Mouse (Mus musculus): Measurements from ENCODE around the gene Psmb6.

Gene Psmb6

GRCm38 (mm10) chr11:70525184-70525678 is at the start of gene Psmb6:
Gene Psmb6 (plus strand): TSS chr11:70525367.
- DNase-seq (ENCODE audit: low read depth) = peak; percentile 96

DNA sequence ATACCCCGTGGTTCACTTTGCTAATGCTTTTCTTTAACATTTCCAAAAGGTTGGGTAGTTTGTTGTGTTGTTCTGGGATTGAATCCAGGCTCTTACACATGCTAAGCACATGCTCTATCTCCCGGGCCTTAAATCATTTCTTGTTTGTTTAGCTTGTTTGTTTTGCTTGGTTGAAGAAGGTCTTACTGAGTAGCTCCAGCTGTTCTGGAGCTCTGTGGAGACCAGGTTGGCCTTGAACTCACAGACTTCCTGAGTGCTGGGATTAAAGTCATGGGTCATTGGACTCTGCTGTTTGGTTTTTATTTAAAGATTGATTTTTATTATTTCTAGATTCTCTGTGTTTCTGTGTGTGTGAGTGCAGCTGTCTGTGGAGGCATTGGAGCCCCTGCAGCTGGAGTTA is 39.7 kb upstream of the Psmb6 start:
- no peak for DNase-seq (ENCODE audit: low read depth)

- no peak for DNase-seq (ENCODE audit: low read depth)
Observed at GRCm38 (mm10) chr11:70487816-70488215, 37.4 kb upstream of the Psmb6 start.

- DNase-seq (ENCODE audit: low read depth) = no peak
Observed at GRCm38 (mm10) chr11:70489138-70489537, 36.0 kb upstream of the Psmb6 start.

DNA sequence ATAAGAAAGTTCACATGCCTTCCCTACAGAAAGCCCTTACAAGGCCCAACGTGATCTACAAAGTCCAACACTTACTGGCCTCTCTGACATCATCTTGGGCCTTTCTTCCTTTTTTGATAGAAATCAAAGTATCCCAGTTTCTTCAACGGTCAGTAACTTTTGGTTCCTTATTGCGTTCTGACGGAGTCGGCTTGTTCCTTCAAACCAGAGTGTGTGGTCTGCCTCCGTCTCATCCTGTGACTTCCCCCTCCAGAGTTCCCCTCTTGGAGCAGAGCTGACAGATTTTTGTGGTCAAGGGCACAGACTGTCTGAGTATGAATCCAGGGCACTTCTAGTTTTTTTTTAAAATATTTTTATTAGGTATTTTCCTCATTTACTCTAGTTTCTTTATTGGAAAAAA is 35.5 kb upstream of the Psmb6 start:
- no peak for DNase-seq (ENCODE audit: low read depth)

DNA sequence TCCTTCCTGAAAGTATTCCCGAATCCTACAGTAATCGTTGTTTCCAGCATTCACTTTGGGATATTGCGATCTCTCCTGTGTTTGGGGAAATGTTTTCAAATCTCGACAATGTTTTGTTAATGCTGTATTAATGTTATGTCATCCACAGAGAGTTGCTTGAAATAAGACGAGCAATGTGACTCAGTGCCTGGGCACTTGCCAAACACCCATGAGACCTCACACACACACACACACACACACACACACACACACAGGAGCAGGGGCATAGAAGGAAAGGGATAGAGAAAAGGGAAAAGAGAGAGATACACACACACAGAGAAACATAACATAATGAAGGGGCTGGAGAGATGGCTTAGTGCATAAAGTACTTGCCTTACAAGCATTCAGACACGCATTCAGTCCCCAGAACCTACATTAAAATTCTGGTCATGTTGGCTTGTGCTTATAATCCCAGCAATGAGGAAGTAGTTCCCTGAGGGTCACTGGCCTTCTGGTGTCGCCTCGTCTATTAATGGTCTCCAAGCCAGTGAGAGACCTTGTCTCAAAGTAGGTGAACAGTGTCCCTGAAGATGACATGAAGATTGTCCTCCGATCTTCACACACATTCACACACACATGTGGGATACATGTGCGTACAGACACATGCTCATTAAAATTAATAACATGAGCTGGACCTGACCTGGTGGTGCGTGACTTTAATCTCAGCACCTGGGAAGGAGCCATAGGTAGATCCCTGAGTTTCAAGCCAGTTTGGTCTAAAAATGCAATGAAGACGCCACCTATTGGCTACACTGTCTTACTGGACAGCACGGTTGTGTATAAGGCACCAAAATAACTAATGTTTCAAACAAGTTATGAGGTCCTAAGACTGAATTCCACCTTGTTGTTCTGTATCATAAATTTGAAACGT is 25.3 kb upstream of the Psmb6 start:
- DNase-seq (ENCODE audit: low read depth) = no peak

DNA sequence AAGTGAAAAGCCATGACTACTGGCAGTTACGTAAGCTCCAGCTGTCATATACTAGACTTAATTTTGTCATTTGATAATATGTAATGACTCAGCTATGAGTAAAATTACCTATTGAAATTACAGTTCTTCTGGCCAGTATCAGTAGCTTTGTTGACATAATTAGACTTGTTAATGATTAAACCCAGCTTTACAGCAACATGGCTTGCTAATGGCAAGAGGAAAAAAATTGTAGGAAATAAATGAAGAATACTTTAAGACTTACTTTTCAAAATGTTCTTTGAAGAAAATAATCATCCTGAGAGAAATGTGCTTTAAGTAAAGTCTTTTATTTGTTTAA is 24.7 kb upstream of the Psmb6 start:
- no peak for DNase-seq (ENCODE audit: low read depth)

DNA sequence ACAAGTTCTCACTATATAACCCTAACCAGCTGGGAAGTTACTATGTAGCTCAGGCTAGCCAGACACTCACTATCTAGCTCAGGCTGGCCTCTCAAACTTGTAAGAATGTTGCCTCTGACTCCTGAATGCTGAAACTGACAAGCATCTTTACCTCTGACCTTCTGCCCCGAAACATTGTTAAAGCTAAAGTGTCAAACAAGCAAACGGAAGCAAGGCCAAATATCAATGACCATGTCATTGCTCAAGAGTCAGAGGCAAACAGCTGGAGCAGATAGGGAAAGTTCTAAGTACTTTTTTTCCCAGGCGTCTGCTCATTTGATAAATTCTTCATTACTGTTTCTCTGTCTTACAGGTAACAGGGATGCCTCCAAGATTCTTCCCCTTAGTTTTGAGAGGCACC is 23.1 kb upstream of the Psmb6 start:
- DNase-seq (ENCODE audit: low read depth) = no peak

DNA sequence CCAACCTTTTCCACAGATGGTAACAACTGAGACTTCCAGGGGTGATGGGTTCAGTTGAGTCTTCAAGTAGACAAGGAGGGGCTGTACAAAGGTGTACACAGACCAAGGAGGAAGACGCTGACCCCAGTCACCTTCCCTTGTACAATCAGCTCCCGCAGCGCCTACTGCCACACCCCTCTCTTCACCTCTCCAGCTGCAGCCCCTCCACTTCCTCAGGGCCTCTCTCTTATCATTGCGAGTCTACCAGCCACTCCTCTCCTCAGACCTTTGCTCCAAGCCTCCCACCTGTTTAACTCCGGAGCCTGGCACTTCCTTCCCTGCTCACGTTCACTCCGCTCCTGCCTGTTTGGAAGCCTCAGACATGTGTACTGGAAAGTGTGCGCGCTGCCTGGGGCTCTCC is 20.2 kb upstream of the Psmb6 start, which contains the start of gene Tm4sf5:
Tm4sf5 (plus strand) TSS at position 275 of the 400 bp plus-strand sequence.
- DNase-seq (ENCODE audit: low read depth) = no peak

- no peak for DNase-seq (ENCODE audit: low read depth)
Observed at GRCm38 (mm10) chr11:70506385-70506784, 18.8 kb upstream of the Psmb6 start.

- DNase-seq (ENCODE audit: low read depth) = no peak
Observed at GRCm38 (mm10) chr11:70506962-70507515, 18.1 kb upstream of the Psmb6 start.

- DNase-seq (ENCODE audit: low read depth) = no peak
Observed at GRCm38 (mm10) chr11:70509753-70510564, 15.2 kb upstream of the Psmb6 start.

DNA sequence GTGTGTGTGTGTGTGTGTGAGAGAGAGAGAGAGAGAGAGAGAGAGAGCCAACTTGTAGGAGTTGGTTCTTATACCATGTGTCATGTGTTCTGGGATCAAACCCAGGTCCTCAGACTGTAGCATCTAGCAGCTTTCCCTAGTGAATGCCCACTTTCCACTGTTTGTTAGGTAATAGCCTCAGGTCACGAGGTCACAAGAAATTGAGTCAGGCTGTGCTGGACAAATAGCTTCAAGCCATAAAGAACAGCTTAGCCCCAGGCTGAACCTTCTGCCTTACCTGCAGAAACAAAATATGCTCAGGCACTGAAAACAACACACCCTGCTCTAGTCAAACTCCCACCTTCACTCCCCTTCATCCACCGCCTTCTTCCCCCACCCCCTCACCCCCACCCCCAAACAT is 13.9 kb upstream of the Psmb6 start:
- no peak for DNase-seq (ENCODE audit: low read depth)

GRCm38 (mm10) chr11:70511825-70512224 is 13.3 kb upstream of the Psmb6 start:
- no peak for DNase-seq (ENCODE audit: low read depth)

DNA sequence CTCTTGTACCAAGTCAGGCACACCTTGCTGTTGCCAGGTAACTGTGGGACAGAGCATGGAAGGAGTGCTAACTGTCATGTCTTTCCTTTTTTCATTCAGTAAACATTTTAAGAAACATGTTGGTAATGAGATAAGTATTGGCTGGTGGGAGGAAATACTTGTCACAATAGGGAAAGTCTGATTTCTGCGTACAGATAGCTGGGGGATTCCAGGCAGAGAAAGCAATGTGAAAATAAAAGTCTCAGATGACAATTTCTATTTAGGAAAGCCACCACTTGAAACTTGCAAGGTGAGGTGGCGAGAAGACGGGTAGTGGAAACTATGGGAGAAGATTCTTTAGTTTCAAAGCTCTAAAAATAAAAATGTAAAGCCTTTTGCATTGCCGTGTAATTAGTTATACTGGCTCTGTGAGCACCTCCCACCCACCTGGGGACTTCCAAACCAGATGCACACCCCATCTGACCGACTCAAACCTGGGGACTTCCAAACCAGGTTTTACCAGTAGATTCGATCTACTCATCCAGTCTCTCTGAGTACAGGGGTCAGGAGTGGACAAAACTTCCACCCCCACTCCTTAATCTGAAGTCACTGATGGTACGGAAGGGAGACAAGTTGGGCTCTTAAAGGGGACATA is 12.3 kb upstream of the Psmb6 start:
- DNase-seq (ENCODE audit: low read depth) = no peak

GRCm38 (mm10) chr11:70513520-70513919 is 11.6 kb upstream of the Psmb6 start:
- DNase-seq (ENCODE audit: low read depth) = no peak

- DNase-seq (ENCODE audit: low read depth) = no peak
Observed at GRCm38 (mm10) chr11:70514288-70514687, 10.9 kb upstream of the Psmb6 start, which contains the start of gene Vmo1. Gene Vmo1 (minus strand): TSS chr11:70514616.

GRCm38 (mm10) chr11:70516352-70516751 is 8.8 kb upstream of the Psmb6 start:
- no peak for DNase-seq (ENCODE audit: low read depth)

DNA sequence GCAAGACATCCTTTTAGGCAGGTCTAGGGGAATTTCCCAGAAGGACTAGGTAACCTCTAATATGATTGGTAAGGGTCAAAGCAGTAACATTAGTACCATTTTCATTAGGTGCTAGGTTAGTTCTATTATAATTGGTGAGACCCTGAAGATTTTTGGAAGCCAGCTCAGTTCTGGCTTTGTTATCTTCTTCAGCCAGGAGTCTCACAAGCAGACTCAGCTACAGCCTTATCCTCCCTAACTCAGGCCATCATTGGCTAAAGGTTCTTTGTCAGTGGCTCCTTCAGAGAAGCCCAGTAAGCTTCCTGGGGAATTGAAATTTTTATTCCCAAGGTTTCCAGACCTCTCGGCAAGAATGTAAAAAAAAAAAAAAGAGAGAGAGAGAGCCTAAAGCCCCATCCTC is 6.7 kb upstream of the Psmb6 start:
- DNase-seq (ENCODE audit: low read depth) = no peak

GRCm38 (mm10) chr11:70518923-70519322 is 6.2 kb upstream of the Psmb6 start, which contains the start of gene Gltpd2:
Gene Gltpd2 (plus strand): TSS chr11:70519196.
- DNase-seq (ENCODE audit: low read depth) = no peak

DNA sequence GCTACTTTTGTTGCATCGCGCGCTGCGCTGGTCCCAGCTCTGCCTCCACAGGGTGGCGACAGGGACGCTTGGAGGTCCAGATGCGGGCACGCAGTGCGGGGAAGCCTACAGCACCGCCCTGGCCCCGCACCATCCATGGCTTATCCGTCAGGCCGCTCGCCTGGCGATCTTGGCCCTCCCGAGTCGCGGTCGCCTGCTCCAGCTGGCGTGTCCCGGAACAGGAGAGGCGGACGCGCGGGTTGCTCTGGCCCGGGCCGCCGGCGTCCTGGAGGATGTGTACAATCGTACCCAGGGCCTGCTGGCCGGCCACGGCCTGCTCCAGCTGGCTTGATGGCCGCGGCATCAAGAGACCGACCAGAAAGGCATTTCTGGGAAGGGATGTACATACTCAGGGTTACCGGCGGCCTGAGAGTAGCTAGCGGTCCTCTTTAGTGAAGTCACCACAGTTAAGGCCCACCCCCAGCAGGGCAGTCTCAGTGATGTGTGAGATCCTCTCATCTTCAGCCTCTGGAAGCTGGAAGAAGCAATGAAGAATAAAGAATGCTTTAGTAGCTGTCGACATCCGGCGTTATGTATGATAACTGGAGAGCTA is 4.9 kb upstream of the Psmb6 start:
- DNase-seq (ENCODE audit: low read depth) = no peak
